Mouse (Mus musculus) liver, adult 10 weeks (tissue): Measurements from ENCODE around the gene Vmn2r118. TPM values are rescaled to one million over a fixed set of nuclear protein-coding genes. Genes with fewer than 3 reads are reported as not detected.

Source experiments
- polyA plus RNA-seq: library from polyadenylated mRNA; stranded (reverse); fragments of 350-450 nt; fragmentation: Illumina TruSeq; extraction: RNeasy Lipid Tissue Mini Kit (QIAGEN cat#74804); gene quantifications from one replicate; pipeline ENCODE4 v1.2.3, GENCODE M21; 2014; ENCODE audit warnings: low read depth, low replicate concordance

Gene Vmn2r118
- polyA plus RNA-seq = not detected

DNA sequence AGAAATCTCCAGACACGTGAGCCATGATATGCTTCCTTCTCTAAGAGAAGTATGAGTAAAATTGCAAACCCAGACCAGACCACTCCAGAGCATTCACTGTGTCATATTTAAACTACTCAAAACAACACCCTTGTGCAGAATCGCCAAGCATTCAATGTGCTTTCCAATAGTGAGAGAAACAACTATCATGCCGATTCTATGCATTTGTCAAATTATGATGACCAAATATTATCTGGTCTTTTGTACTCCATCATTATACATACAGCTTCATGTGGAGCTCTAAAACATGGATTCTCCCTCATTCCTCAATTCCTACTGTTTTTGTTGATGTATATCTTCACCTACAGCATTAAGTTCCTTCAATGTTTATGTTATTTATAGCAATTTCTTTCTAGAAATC lies at the start of gene Vmn2r118:
Vmn2r118 (minus strand) TSS at position 101 of the 400 bp plus-strand sequence.

Other genes with a start within 250 kb of the Vmn2r118 start
- gene St6gal2, start 179.8 kb downstream of the Vmn2r118 start, polyA plus RNA-seq = not detected
- gene Pot1b, start 87.4 kb upstream of the Vmn2r118 start, polyA plus RNA-seq = 8.2 TPM
- 7.3 TPM for gene Adgre4, start 124.8 kb upstream of the Vmn2r118 start, polyA plus RNA-seq